In genomic region chr9:71369760-71370159, GRCm38 (mm10) we compare ENCODE assay signal across 17 mouse cellular contexts.
DNase-seq lines count a peak whose midpoint lies in the region; ATAC-seq and TF ChIP-seq lines count a peak whose summit lies in the region.
"Had no signal": no experiment of that assay in that cellular context is flagged by ENCODE, and none has a peak within 500 bp of the region (broad histone marks: within the 10 kb centered on the region; RNA-seq: fewer than 3 reads in every experiment).

No protein-coding gene starts in this region.

- TF ChIP-seq RAD21 in MEL (IDR thresholded peaks at IDR 0.05; ENCODE audit: low read depth, low read length), result peak; percentile 3; the same call in 1 of the 2 replicates

- no peak for DNase-seq in hindbrain, postnatal 0 days (ENCODE audit: low spot score)
- no peak for DNase-seq in midbrain, postnatal 0 days (ENCODE audit: low spot score)
- DNase-seq in midbrain, embryonic 11.5 days (ENCODE audit: low spot score, missing footprints), result no peak
- DNase-seq in MEL (ENCODE audit: low read depth, low spot score), result no peak
- no peak for DNase-seq in kidney, postnatal 36 days
- DNase-seq in frontal cortex, postnatal 10 days (ENCODE audit: low spot score in 2 of 2), result no peak
- DNase-seq: cerebellum, adult 11 months; cerebellum, postnatal 25 days; gastrocnemius, postnatal 25 days; heart, postnatal 4 days; kidney, adult 9 months; right cerebral cortex, adult 18-20 months had no signal

- H3K4me2 ChIP-seq in hindbrain, postnatal 0 days (ENCODE audit: low read depth, low read length), result no peak overlapping the region
- no peak overlapping the region for H3K4me2 ChIP-seq in hindbrain, embryonic 16.5 days (ENCODE audit: low read length)
- H3K4me2 ChIP-seq in midbrain, postnatal 0 days (ENCODE audit: low read depth, low read length, poor library complexity, severe bottlenecking), result no peak overlapping the region
- no peak overlapping the region for H3K4me2 ChIP-seq in midbrain, embryonic 11.5 days
- H3K4me2 ChIP-seq: heart, embryonic 13.5 days; liver, embryonic 15.5 days had no signal

- no peak for ATAC-seq in hindbrain, postnatal 0 days
- no peak for ATAC-seq in hindbrain, embryonic 16.5 days
- no peak for ATAC-seq in midbrain, postnatal 0 days (ENCODE audit: low FRiP score)
- ATAC-seq in midbrain, embryonic 11.5 days (ENCODE audit: low FRiP score), result no peak

- no peak overlapping the region for H3K4me3 ChIP-seq in hindbrain, postnatal 0 days (ENCODE audit: low read length)
- no peak overlapping the region for H3K4me3 ChIP-seq in hindbrain, embryonic 16.5 days (ENCODE audit: low read length)
- H3K4me3 ChIP-seq in midbrain, postnatal 0 days (ENCODE audit: low read depth, low read length), result no peak overlapping the region
- H3K4me3 ChIP-seq in midbrain, embryonic 11.5 days (ENCODE audit: low read depth, low read length), result no peak overlapping the region
- no peak overlapping the region for H3K4me3 ChIP-seq in MEL (ENCODE audit: control insufficient read depth in 1 of 2, insufficient read depth in 1 of 2, low read depth in 2 of 2, low read length in 2 of 2)
- H3K4me3 ChIP-seq in small intestine, adult 2 months (ENCODE audit: low read depth, low read length), result no peak overlapping the region
- H3K4me3 ChIP-seq: forebrain, embryonic 10.5 days; heart, embryonic 13.5 days; liver, embryonic 15.5 days had no signal

- 0 out of 2 replicates have a peak, but pooled peaks have one; percentile 8 for TF ChIP-seq CTCF in hindbrain, postnatal 0 days (IDR thresholded peaks at IDR 0.05; ENCODE audit: low read depth)
- TF ChIP-seq CTCF in midbrain, postnatal 0 days (IDR thresholded peaks at IDR 0.05), result peak; percentile 24; the same call in 1 of the 2 replicates
- TF ChIP-seq CTCF in MEL (IDR thresholded peaks at IDR 0.05 in 2 of 3, conservative IDR thresholded peaks at IDR 0.05 in 1 of 3; ENCODE audit: control insufficient read depth in 1 of 3, insufficient read depth in 1 of 3, low read depth in 2 of 3, low read length in 3 of 3, poor library complexity in 1 of 3, severe bottlenecking in 1 of 3), result peak; percentile 32 to 44 (median 38); a peak in 5 of 6 replicates
- peak; percentile 17; the same call in 1 of the 2 replicates for TF ChIP-seq CTCF in small intestine, adult 2 months (IDR thresholded peaks at IDR 0.05; ENCODE audit: extremely low read depth, insufficient read length, insufficient replicate concordance, low read depth, low read length)

- 89% methylated on average over 5 of the region's 5 CpGs for WGBS in hindbrain, postnatal 0 days
- 93% methylated on average over 5 of the region's 5 CpGs for WGBS in hindbrain, embryonic 16.5 days
- WGBS in midbrain, postnatal 0 days, result 93% methylated on average over 5 of the region's 5 CpGs
- 91% methylated on average over 5 of the region's 5 CpGs for WGBS in midbrain, embryonic 11.5 days
- 93% methylated on average over 5 of the region's 5 CpGs for WGBS in small intestine, adult 2 months

- TF ChIP-seq EP300 in MEL (IDR thresholded peaks at IDR 0.05; ENCODE audit: low read depth in 1 of 2, low read length in 2 of 2), result no peak

- no peak for TF ChIP-seq POLR2A in MEL (IDR thresholded peaks at IDR 0.05; ENCODE audit: control insufficient read depth in 1 of 2, insufficient read depth in 1 of 2, low read depth in 1 of 2, low read length in 2 of 2, poor library complexity in 1 of 2)
- TF ChIP-seq POLR2A in small intestine, adult 2 months (IDR thresholded peaks at IDR 0.05; ENCODE audit: low read depth, low read length), result no peak

- H3K79me2 ChIP-seq in MEL (ENCODE audit: control insufficient read depth, insufficient read depth, low read length, poor library complexity), result no peaks in the 10 kb centered on the region

- H3K27ac ChIP-seq in hindbrain, postnatal 0 days, result no peak overlapping the region
- no peak overlapping the region for H3K27ac ChIP-seq in hindbrain, embryonic 16.5 days (ENCODE audit: low read depth, low read length)
- no peak overlapping the region for H3K27ac ChIP-seq in midbrain, postnatal 0 days (ENCODE audit: low read depth, low read length)
- no peak overlapping the region for H3K27ac ChIP-seq in midbrain, embryonic 11.5 days (ENCODE audit: low read depth, low read length)
- H3K27ac ChIP-seq in MEL (ENCODE audit: control insufficient read depth, low read depth, low read length), result no peak overlapping the region
- H3K27ac ChIP-seq in small intestine, adult 2 months (ENCODE audit: insufficient read depth, low read depth, low read length), result no peak overlapping the region
- H3K27ac ChIP-seq: forebrain, embryonic 10.5 days; heart, embryonic 13.5 days; liver, embryonic 15.5 days had no signal

- no peaks in the 10 kb centered on the region for H3K36me3 ChIP-seq in hindbrain, postnatal 0 days (ENCODE audit: insufficient read depth, low read length)
- H3K36me3 ChIP-seq in hindbrain, embryonic 16.5 days (ENCODE audit: control insufficient read depth, insufficient read depth, low read length), result no peaks in the 10 kb centered on the region
- no peaks in the 10 kb centered on the region for H3K36me3 ChIP-seq in midbrain, postnatal 0 days (ENCODE audit: insufficient read depth, low read length)
- H3K36me3 ChIP-seq in midbrain, embryonic 11.5 days (ENCODE audit: control insufficient read depth, insufficient read depth, low read length), result no peaks in the 10 kb centered on the region
- H3K36me3 ChIP-seq in MEL (ENCODE audit: control insufficient read depth in 1 of 2, insufficient read depth in 2 of 2, low read length in 2 of 2), result no peaks in the 10 kb centered on the region
- H3K36me3 ChIP-seq in small intestine, adult 2 months (ENCODE audit: control insufficient read depth, insufficient read depth, low read length), result no peaks in the 10 kb centered on the region
- H3K36me3 ChIP-seq: forebrain, embryonic 10.5 days; heart, embryonic 13.5 days; liver, embryonic 15.5 days had no signal

- no peaks in the 10 kb centered on the region for H3K4me1 ChIP-seq in hindbrain, postnatal 0 days (ENCODE audit: insufficient read depth, low read length)
- H3K4me1 ChIP-seq in hindbrain, embryonic 16.5 days (ENCODE audit: control insufficient read depth, insufficient read depth, low read depth, low read length), result no peaks in the 10 kb centered on the region
- no peaks in the 10 kb centered on the region for H3K4me1 ChIP-seq in midbrain, postnatal 0 days (ENCODE audit: insufficient read depth, low read length)
- no peaks in the 10 kb centered on the region for H3K4me1 ChIP-seq in midbrain, embryonic 11.5 days (ENCODE audit: control insufficient read depth, insufficient read depth, low read length)
- no peaks in the 10 kb centered on the region for H3K4me1 ChIP-seq in MEL (ENCODE audit: control insufficient read depth in 1 of 2, insufficient read depth in 2 of 2, low read length in 2 of 2)
- H3K4me1 ChIP-seq in small intestine, adult 2 months (ENCODE audit: control insufficient read depth, insufficient read depth, insufficient read length, low read length), result no peaks in the 10 kb centered on the region
- H3K4me1 ChIP-seq: liver, embryonic 15.5 days had no signal

- 0 out of 2 replicates have a peak, but pooled peaks cover 2% of the 10 kb centered on the region for H3K9me3 ChIP-seq in hindbrain, postnatal 0 days (ENCODE audit: low read length)
- H3K9me3 ChIP-seq in hindbrain, embryonic 16.5 days (ENCODE audit: control insufficient read depth, low read length), result no peaks in the 10 kb centered on the region
- no peaks in the 10 kb centered on the region for H3K9me3 ChIP-seq in midbrain, postnatal 0 days (ENCODE audit: low read length)
- peaks cover 4% of the 10 kb centered on the region; the same call in 1 of the 2 replicates for H3K9me3 ChIP-seq in midbrain, embryonic 11.5 days (ENCODE audit: control insufficient read depth, low read length)
- no peaks in the 10 kb centered on the region for H3K9me3 ChIP-seq in MEL (replicated peaks; ENCODE audit: insufficient read depth, low read length)
- H3K9me3 ChIP-seq: liver, embryonic 15.5 days had no signal

- H3K27me3 ChIP-seq in hindbrain, postnatal 0 days (ENCODE audit: insufficient read depth, low read length), result no peaks in the 10 kb centered on the region
- no peaks in the 10 kb centered on the region for H3K27me3 ChIP-seq in hindbrain, embryonic 16.5 days (replicated peaks; ENCODE audit: control insufficient read depth, insufficient read depth, low read length)
- H3K27me3 ChIP-seq in midbrain, postnatal 0 days (ENCODE audit: insufficient read depth, low read length), result no peaks in the 10 kb centered on the region
- no peaks in the 10 kb centered on the region for H3K27me3 ChIP-seq in midbrain, embryonic 11.5 days (ENCODE audit: control insufficient read depth, insufficient read depth, low read length)
- H3K27me3 ChIP-seq in MEL (ENCODE audit: control insufficient read depth in 1 of 2, insufficient read depth in 2 of 2, low read length in 2 of 2), result peaks cover 0 to 1% of the 10 kb centered on the region in 2 experiments
- H3K27me3 ChIP-seq in small intestine, adult 2 months (ENCODE audit: control insufficient read depth, insufficient read depth, low read length), result no peaks in the 10 kb centered on the region
- H3K27me3 ChIP-seq: heart, embryonic 13.5 days; liver, embryonic 15.5 days had no signal

- no peak overlapping the region for H3K9ac ChIP-seq in hindbrain, postnatal 0 days (replicated peaks; ENCODE audit: low read length)
- H3K9ac ChIP-seq in hindbrain, embryonic 16.5 days (ENCODE audit: low read depth, low read length), result no peak overlapping the region
- H3K9ac ChIP-seq in midbrain, postnatal 0 days (replicated peaks; ENCODE audit: low read length, poor library complexity, severe bottlenecking), result no peak overlapping the region
- no peak overlapping the region for H3K9ac ChIP-seq in midbrain, embryonic 11.5 days (ENCODE audit: low read length)
- no peak overlapping the region for H3K9ac ChIP-seq in MEL (ENCODE audit: control insufficient read depth, low read depth, low read length, poor library complexity, severe bottlenecking)
- H3K9ac ChIP-seq: heart, embryonic 13.5 days; liver, embryonic 15.5 days had no signal

TF ChIP-seq in MEL, 35 proteins besides CTCF, POLR2A, EP300 and RAD21:
- no peak for TF ChIP-seq ZC3H11A (IDR thresholded peaks at IDR 0.05; ENCODE audit: low read depth, low read length)
- TF ChIP-seq POLR2AphosphoS5 (IDR thresholded peaks at IDR 0.05; ENCODE audit: borderline replicate concordance, low read depth, low read length), result no peak
- no peak for TF ChIP-seq ZNF384 (IDR thresholded peaks at IDR 0.05; ENCODE audit: low read depth, low read length)
- peak; percentile 17; the same call in 1 of the 2 replicates for TF ChIP-seq SMC3 (IDR thresholded peaks at IDR 0.05; ENCODE audit: low read depth, low read length)
- TF ChIP-seq ZMIZ1 (IDR thresholded peaks at IDR 0.05; ENCODE audit: low read depth, low read length), result no peak
